Mouse (Mus musculus): ENCODE measurements around the gene Dusp22.

- no peak for TF ChIP-seq CTCF (conservative IDR thresholded peaks at IDR 0.05; ENCODE audit: insufficient read depth, insufficient read length, low read depth, low read length)
- no peak for TF ChIP-seq POLR2A (IDR thresholded peaks at IDR 0.05; ENCODE audit: low read depth, low read length)
These were observed 94.3 kb downstream of the Dusp22 start for GRCm38 (mm10) chr13:30754066-30754465.

Data from kidney, adult 2 months (tissue).